Mouse (Mus musculus): ENCODE measurements around the gene Ufc1. TPM values are rescaled to one million over a fixed set of nuclear protein-coding genes. Genes with fewer than 3 reads are reported as not detected.

Ufc1 gene
- total and polyA plus RNA-seq, 3 experiments, result 71.4 to 115 (median 98.4) TPM

GRCm38 (mm10) chr1:171328839-171329432 lies 34.1 kb upstream of the Ufc1 start, which contains the start of gene Dedd (continued):
- TF ChIP-seq MEF2A (IDR thresholded peaks at IDR 0.05; ENCODE audit: borderline replicate concordance, low read depth, low read length) (no peak), USF1 (IDR thresholded peaks at IDR 0.05; ENCODE audit: low read depth, low read length) (no peak), POLR2AphosphoS2 (IDR thresholded peaks at IDR 0.05; ENCODE audit: low read depth, low read length) (0 out of 2 replicates have a peak, but pooled peaks have one; percentile 45), MAFK (IDR thresholded peaks at IDR 0.05; ENCODE audit: insufficient replicate concordance, low read length) (no peak), SMC3 (IDR thresholded peaks at IDR 0.05; ENCODE audit: low read depth, low read length) (no peak), GABPA (IDR thresholded peaks at IDR 0.05; ENCODE audit: insufficient replicate concordance, low read depth, low read length) (no peak; the same call in 1 of the 2 replicates), ZNF384 (IDR thresholded peaks at IDR 0.05; ENCODE audit: low read depth, low read length) (0 out of 2 replicates have a peak, but pooled peaks have one; percentile 22), UBTF (IDR thresholded peaks at IDR 0.05; ENCODE audit: low read depth, low read length) (peak; percentile 84), ZC3H11A (IDR thresholded peaks at IDR 0.05; ENCODE audit: low read depth, low read length) (no peak), MXI1 (IDR thresholded peaks at IDR 0.05; ENCODE audit: low read depth, low read length) (peak; percentile 43; the same call in 1 of the 2 replicates), TBP (conservative IDR thresholded peaks at IDR 0.05; ENCODE audit: low read depth, low read length) (peak; percentile 45; the same call in 1 of the 2 replicates), RCOR1 (conservative IDR thresholded peaks at IDR 0.05; ENCODE audit: low read depth, low read length) (0 out of 2 replicates have a peak, but pooled peaks have one; percentile 46), EP300 (IDR thresholded peaks at IDR 0.05; ENCODE audit: low read length) (no peak), KAT2A (IDR thresholded peaks at IDR 0.05; ENCODE audit: insufficient replicate concordance, low read length) (peak; percentile 87), ZMIZ1 (IDR thresholded peaks at IDR 0.05; ENCODE audit: low read depth, low read length) (peak; percentile 75), MYC (IDR thresholded peaks at IDR 0.05; ENCODE audit: low read depth, low read length) (0 out of 2 replicates have a peak, but pooled peaks have one; percentile 39), ZKSCAN1 (IDR thresholded peaks at IDR 0.05; ENCODE audit: borderline replicate concordance, low read depth, low read length) (no peak), BHLHE40 (IDR thresholded peaks at IDR 0.05; ENCODE audit: low read depth, low read length) (no peak), ELF1 (IDR thresholded peaks at IDR 0.05; ENCODE audit: low read depth, low read length) (peak; percentile 93), NRF1 (IDR thresholded peaks at IDR 0.05; ENCODE audit: low read depth, low read length) (peak; percentile 82)

GRCm38 (mm10) chr1:171328244-171328643 lies 33.4 kb upstream of the Ufc1 start:
- Histone ChIP-seq H3K9ac (ENCODE audit: insufficient read depth, low read depth) (peak overlapping the region; percentile 95), H3K36me3 (replicated peaks in 1 of 2; ENCODE audit: control insufficient read depth in 1 of 2, insufficient read depth in 1 of 2, low read length in 1 of 2) (peaks cover 2 to 37% of the 10 kb centered on the region in 2 experiments), H3K27me3 (replicated peaks) (no peaks in the 10 kb centered on the region), H3K9me3 (replicated peaks; ENCODE audit: low read length) (no peaks in the 10 kb centered on the region), H3K27ac (ENCODE audit: insufficient read depth, low read depth) (peak overlapping the region; percentile 91), H3K79me2 (replicated peaks; ENCODE audit: control insufficient read depth, extremely low read depth, insufficient read depth, poor library complexity, severe bottlenecking) (peaks cover 51% of the 10 kb centered on the region), H3K4me1 (ENCODE audit: control insufficient read depth in 1 of 2, insufficient read depth in 2 of 2) (peaks cover 13 to 47% of the 10 kb centered on the region in 2 experiments), H3K4me2 (ENCODE audit: insufficient read depth, low read depth, poor library complexity, severe bottlenecking) (peak overlapping the region; percentile 98), H3K4me3 (replicated peaks in 1 of 3; ENCODE audit: low read depth in 2 of 3, low read length in 2 of 3, poor library complexity in 1 of 3) (peak overlapping the region; percentile 85 to 98 (median 90))
- dilution Hi-C loops (cut with MboI; ENCODE audit: extremely low pct_ligation_motif_present, extremely low pct_unique_long_range_greater_than_20kb, low sequenced_read_pairs) (no loop called here), in situ Hi-C loops (cut with MboI; ENCODE audit: low pct_ligation_motif_present, low pct_unique_long_range_greater_than_20kb, low sequenced_read_pairs) (no loop called here)
- peak; percentile 52 for DNase-seq (ENCODE audit: extremely low read depth)
- TF ChIP-seq NELFE (IDR thresholded peaks at IDR 0.05; ENCODE audit: low read depth, low read length) (no peak), ZMIZ1 (IDR thresholded peaks at IDR 0.05; ENCODE audit: low read depth, low read length) (no peak; the same call in 1 of the 2 replicates), TCF12 (IDR thresholded peaks at IDR 0.05; ENCODE audit: low read depth, low read length) (no peak), PAX5 (IDR thresholded peaks at IDR 0.05; ENCODE audit: low read length) (no peak)
